Mouse (Mus musculus): ENCODE data around the gene Rnf11. TPM values are rescaled to one million over a fixed set of nuclear protein-coding genes. Genes with fewer than 3 reads are reported as not detected.
A peak's percentile ranks its signal among the peaks of the same experiment; 100 is the strongest.

The Rnf11 gene
- 46.2 to 50.2 TPM (median 49.4 TPM) in 3 replicates for total RNA-seq (2017)

- peak; percentile 68 for ATAC-seq (replicated peaks; ENCODE audit: insufficient number of reproducible peaks, low FRiP score, low TSS enrichment, poor library complexity, severe bottlenecking)
Observed at GRCm38 (mm10) chr4:109484621-109485020, at the start of gene Rnf11. Gene Rnf11, minus strand, starts transcription at chr4:109484728.

DNA sequence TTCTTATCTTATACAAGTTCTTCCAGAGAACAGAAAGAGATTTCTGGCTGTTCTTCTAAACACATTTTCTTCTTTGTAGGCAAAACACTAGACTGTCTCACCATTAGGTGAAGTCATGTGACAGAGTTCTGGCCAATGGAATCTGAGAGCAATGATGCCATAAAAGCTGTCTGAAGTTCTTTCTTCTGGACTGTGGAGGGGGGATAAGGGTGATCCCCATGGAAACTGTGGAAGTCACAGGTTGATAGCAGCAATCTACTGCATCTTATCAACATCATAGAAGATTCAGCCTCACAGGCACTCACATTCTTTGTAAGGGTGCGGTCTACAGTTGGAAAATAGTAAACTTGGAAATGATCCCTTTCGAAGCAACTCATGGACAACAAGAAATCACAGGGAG is 46.6 kb upstream of the Rnf11 start, which contains the start of gene 4930522H14Rik:
TSS of gene 4930522H14Rik (minus strand) at position 187 of the 400 bp plus-strand sequence.
- no peak for ATAC-seq (replicated peaks; ENCODE audit: insufficient number of reproducible peaks, low FRiP score, low TSS enrichment, poor library complexity, severe bottlenecking)

GRCm38 (mm10) chr4:109530245-109530816 is 45.8 kb upstream of the Rnf11 start:
- ATAC-seq (replicated peaks; ENCODE audit: insufficient number of reproducible peaks, low FRiP score, low TSS enrichment, poor library complexity, severe bottlenecking), result no peak

GRCm38 (mm10) chr4:109504885-109505284 is 20.4 kb upstream of the Rnf11 start:
- ATAC-seq (replicated peaks; ENCODE audit: insufficient number of reproducible peaks, low FRiP score, low TSS enrichment, poor library complexity, severe bottlenecking), result peak; percentile 88

- ATAC-seq (replicated peaks; ENCODE audit: insufficient number of reproducible peaks, low FRiP score, low TSS enrichment, poor library complexity, severe bottlenecking), result no peak
Observed at GRCm38 (mm10) chr4:109498476-109498875, 13.9 kb upstream of the Rnf11 start.

DNA sequence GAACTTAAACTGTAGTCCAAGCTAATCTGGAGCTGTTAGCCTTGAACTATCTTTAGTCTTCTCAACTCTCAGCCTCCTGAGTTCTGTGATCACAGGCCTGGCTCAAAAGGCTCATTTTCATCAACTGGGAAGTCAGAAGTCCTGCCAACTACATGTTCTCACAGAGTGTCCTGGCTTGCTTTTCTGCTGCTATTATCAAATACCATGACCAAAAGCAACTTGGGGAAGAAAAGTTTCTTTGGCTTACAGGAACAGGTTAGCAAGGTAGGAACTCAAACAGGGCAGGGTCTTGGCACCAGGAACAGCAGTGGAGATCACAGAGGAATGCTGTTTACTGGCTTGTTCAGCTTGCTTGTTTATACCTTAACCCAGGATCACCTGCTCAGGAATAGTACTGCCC is 9.1 kb upstream of the Rnf11 start:
- no peak for ATAC-seq (replicated peaks; ENCODE audit: insufficient number of reproducible peaks, low FRiP score, low TSS enrichment, poor library complexity, severe bottlenecking)

GRCm38 (mm10) chr4:109488812-109489211 is 4.3 kb upstream of the Rnf11 start:
- ATAC-seq (replicated peaks; ENCODE audit: insufficient number of reproducible peaks, low FRiP score, low TSS enrichment, poor library complexity, severe bottlenecking), result no peak

- ATAC-seq (replicated peaks; ENCODE audit: insufficient number of reproducible peaks, low FRiP score, low TSS enrichment, poor library complexity, severe bottlenecking), result no peak
Observed at GRCm38 (mm10) chr4:109482701-109483100, 1.8 kb downstream of the Rnf11 start.

DNA sequence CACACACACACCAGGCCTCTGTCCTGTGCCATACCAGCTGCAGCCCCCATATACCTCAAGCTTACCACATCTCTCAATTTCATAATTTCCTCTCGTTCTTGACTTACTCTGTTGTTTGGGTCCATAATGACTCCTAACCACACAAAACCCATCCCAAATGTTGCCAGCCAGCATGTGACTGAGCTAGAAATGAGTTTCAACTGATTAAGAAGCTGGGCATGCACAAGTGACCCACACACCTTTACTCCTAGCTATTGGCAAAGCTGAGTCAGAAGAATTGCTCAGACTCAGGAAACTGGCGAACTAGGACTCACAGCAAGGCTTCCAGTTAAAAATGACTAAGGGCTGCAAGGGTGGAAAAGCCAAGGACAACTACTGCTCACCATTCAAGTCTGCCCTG is 3.1 kb downstream of the Rnf11 start:
- ATAC-seq (replicated peaks; ENCODE audit: insufficient number of reproducible peaks, low FRiP score, low TSS enrichment, poor library complexity, severe bottlenecking), result no peak

DNA sequence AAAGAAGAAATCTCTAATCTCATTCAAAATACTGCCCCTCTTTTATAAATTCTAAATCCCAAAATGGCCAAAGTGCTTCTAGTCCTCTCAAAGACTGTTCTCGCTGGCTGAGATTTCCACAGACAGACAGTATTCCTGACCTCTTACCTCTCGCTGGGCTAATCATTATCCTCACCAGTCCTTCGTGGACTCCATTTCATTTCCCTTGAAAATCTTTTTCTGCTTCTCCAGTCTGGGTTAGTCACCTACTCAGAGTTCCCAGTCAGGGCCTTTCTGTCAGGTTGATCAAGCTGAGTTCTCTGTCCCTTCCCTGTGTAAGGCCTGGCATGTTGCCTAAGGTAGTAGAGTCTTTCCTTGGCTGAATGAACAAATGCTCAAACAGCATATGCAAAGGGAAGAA is 7.1 kb downstream of the Rnf11 start:
- no peak for ATAC-seq (replicated peaks; ENCODE audit: insufficient number of reproducible peaks, low FRiP score, low TSS enrichment, poor library complexity, severe bottlenecking)

- peak; percentile 85 for ATAC-seq (replicated peaks; ENCODE audit: insufficient number of reproducible peaks, low FRiP score, low TSS enrichment, poor library complexity, severe bottlenecking)
Observed at GRCm38 (mm10) chr4:109476554-109477014, 7.9 kb downstream of the Rnf11 start.

DNA sequence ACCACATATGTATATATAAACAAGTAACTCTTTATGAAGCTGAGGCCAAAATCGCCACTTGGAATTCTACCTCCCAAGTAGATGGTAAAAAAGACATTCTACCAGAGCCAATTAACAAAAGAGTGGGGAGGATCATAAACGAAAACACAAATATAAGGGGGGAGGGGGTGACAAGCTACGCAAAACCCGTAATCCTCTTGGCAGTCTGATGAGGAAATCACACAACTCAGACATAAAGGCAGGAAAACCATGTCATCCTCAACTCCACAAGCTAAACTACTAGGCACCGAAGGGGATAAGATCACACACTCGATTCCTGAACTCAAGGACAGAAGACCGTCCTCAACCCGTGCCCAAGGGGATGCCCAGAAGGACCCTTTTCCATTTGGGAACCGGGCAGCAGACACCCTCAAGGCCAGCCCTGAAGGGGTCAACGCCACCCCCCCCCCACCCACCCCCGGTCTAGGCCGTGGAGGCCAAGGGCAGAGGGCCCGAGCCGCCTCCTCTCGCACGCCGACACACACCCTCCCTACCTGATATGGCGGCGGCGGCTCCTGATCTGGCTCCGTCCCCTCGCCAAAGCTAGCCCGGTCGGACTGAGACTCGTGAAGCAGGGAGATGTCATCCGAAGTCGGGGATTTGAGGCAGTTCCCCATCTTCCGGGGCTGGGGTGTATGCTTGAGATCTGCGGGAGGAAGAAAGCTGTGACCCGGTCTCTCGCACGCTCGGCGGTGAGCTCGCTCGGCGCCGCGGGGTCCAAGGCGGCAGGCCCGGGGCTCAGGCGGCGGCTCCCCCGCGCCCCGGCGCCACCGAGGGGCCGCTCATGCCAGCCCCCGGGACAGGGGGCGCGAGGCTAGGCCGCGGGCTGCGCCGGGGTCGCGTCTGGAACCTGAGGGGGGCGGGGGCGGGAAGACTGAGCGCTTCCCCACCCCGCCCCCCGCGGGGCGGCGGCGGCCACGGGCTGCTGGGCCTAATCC is 8.7 kb downstream of the Rnf11 start:
- peak; percentile 54 for ATAC-seq (replicated peaks; ENCODE audit: insufficient number of reproducible peaks, low FRiP score, low TSS enrichment, poor library complexity, severe bottlenecking)

DNA sequence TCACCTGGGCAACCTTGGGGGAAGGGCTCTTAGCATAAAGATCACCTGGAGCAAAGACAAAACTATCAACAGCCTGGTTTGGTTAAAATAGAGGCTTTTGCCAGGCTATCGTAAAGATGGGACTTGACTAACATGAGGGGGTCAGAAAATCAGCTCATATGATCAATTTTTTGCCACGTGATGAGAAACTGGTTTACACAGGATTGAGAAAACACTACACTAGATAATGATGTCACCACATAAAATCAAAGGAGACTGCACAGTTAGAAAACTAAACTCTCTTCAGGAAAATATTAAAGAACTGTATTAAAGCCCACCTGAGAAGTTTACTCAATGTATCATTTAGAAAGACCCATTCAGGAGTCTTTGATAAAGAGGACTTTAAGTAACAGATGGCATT is 9.4 kb downstream of the Rnf11 start:
- no peak for ATAC-seq (replicated peaks; ENCODE audit: insufficient number of reproducible peaks, low FRiP score, low TSS enrichment, poor library complexity, severe bottlenecking)

DNA sequence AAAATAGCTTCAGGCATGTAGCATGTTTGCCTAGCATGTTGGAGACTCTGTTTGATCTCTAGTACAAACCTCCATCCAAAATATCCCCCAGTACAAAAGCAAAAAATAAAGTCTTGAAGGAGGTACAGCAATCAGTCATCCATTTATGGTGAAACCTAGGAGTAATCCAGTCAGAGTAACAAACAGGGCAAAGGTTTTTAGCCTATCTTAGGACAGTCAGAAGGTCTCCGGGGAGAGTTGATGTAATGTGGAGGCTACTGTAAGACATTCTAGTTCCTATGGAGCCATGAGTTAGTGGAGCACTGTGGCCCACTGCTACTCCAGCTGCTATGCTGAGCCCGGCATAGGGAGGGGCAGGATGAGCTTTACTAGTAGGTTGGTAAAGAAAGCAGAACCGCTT is 12.0 kb downstream of the Rnf11 start:
- no peak for ATAC-seq (replicated peaks; ENCODE audit: insufficient number of reproducible peaks, low FRiP score, low TSS enrichment, poor library complexity, severe bottlenecking)

DNA sequence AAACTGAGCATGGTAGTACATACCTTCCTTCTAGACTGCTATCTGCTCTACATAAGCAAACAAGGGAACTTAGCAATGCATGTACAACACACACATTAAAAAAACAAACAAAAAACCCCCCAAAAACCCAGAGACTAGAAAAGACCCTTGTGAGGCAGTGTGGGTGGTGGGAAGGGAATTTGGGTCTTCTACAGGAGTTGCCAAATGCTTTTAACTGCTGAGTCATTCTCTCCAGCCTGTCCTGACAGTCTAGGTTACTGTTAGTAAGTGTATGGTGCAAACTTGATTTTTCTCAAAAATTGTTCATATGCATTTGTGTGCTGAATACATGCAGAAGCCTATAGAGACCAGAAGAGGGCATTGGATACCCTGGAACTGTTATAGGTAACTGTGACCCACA is 12.9 kb downstream of the Rnf11 start:
- no peak for ATAC-seq (replicated peaks; ENCODE audit: insufficient number of reproducible peaks, low FRiP score, low TSS enrichment, poor library complexity, severe bottlenecking)

- no peak for ATAC-seq (replicated peaks; ENCODE audit: insufficient number of reproducible peaks, low FRiP score, low TSS enrichment, poor library complexity, severe bottlenecking)
Observed at GRCm38 (mm10) chr4:109467687-109468086, 16.8 kb downstream of the Rnf11 start.

GRCm38 (mm10) chr4:109463892-109464291 is 20.6 kb downstream of the Rnf11 start:
- ATAC-seq (replicated peaks; ENCODE audit: insufficient number of reproducible peaks, low FRiP score, low TSS enrichment, poor library complexity, severe bottlenecking), result no peak

- no peak for ATAC-seq (replicated peaks; ENCODE audit: insufficient number of reproducible peaks, low FRiP score, low TSS enrichment, poor library complexity, severe bottlenecking)
Observed at GRCm38 (mm10) chr4:109460421-109461179, 23.9 kb downstream of the Rnf11 start.

DNA sequence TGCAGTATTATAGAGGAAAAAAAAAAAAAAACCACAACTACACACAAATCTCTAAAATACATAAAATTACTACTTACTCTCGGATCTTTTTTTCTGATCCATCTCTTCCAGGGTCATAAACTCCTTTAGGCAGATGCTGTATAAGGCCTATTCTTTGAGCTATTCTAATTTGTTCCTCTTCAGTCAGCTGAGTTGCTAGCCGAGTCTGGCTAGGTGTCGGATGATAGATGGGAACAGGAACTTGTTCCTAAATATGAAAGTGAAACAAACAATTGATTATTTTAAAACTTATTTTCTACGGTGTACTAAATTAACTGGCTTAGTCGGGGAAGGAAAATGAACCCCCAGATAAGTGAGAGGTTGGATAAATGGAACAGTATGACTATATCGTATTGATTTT is 27.7 kb downstream of the Rnf11 start:
- ATAC-seq (replicated peaks; ENCODE audit: insufficient number of reproducible peaks, low FRiP score, low TSS enrichment, poor library complexity, severe bottlenecking), result peak; percentile 56; the same call in 1 of the 2 replicates
